Mouse (Mus musculus) megakaryocyte, embryonic 14.5 days (primary cell): ENCODE results near the gene Hes3.

ENCODE experiments used
- FLI1 ChIP-seq: IDR thresholded peaks from 2 replicates; pipeline ENCODE4 v1.6.1; 2012; ENCODE audit warnings: low read length, inconsistent platforms, mixed read lengths
- GATA1 ChIP-seq: IDR thresholded peaks from 3 replicates; pipeline ENCODE4 v1.6.1; 2012; ENCODE audit warnings: mixed read lengths, low read length, inconsistent platforms, borderline replicate concordance

GRCm38 (mm10) chr4:152328691-152329090, 37.2 kb upstream of the Hes3 start:
- TF ChIP-seq GATA1 (no peak), FLI1 (no peak)
